Mouse (Mus musculus) mammary gland, adult 2 months (tissue): Measurements from ENCODE around the gene Cckar. TPM values are rescaled to one million over a fixed set of nuclear protein-coding genes. Genes with fewer than 3 reads are reported as not detected.

Source experiments
- polyA plus RNA-seq: library from polyadenylated mRNA; depleted of rRNA; stranded (reverse); fragments of >200 nt; gene quantifications from 2 replicates; pipeline ENCODE4 v1.2.3, GENCODE M21; 2012; ENCODE audit warnings: low replicate concordance; rRNA removed

Cckar gene
- 0.04 TPM in 1 of 2 replicates, not detected in the other for polyA plus RNA-seq

DNA sequence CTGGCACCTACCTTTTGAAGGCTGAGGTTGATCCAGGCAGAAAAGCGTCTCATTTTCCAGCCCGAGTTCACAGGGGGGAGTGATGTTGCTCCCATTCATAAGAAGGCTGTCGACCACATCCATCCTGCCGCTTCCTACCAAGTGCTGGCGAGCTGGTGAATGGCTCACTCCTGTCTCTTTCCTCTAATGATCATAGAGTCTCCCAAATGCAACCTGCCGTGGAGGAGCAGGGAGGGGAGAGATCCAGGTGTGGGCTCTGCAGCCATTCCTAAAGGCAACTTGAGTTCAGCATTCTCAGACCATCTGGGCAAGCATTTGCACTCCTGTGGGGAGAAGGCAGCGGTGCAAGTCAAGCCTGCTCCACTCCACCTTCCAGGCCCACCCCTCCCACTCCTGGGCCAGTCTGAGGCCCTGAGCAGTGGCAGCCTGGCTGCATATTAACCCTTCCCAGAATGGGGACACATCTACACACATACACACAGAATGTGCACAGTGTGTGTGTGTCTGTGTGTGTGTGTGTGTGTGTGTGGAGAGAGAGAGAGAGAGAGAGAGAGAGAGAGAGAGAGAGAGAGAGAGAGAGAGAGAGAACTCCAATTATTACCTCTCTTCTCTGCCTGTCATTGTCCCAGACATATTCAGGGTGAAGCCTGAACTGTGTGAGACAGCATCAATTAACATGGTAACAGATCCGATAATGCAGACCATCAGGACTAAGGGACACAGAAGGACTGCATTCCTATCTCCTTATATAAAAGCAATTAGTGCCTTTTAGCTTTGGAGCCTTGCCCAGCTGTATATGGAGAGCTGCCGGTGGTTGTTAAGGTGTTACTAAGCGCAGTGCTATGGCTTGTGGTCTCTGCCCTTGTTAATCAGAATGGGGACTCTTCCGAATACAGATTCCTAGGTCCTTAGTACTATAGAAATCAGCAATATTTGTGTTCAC lies at the start of gene Cckar:
TSS of gene Cckar (minus strand) at position 471 of the 943 bp plus-strand sequence.

Other genes starting within 250 kb of the Cckar start
- gene Rbpj, start 241.6 kb downstream of the Cckar start, polyA plus RNA-seq: 20.8 and 31.1 TPM in 2 replicates
- 5.6 and 15.4 TPM in 2 replicates for gene Tbc1d19, start 101.9 kb upstream of the Cckar start, polyA plus RNA-seq